Mouse (Mus musculus) spleen, postnatal 14 days (tissue): ENCODE measurements around the gene Olfr108.

Source experiments
- DNase-seq, 2 experiments: peaks; one replicate each; pipeline ENCODE4 v3.0.0; 2021 to 2022; ENCODE audit warnings: low spot score in 2 of 2

Olfr108 gene

DNA sequence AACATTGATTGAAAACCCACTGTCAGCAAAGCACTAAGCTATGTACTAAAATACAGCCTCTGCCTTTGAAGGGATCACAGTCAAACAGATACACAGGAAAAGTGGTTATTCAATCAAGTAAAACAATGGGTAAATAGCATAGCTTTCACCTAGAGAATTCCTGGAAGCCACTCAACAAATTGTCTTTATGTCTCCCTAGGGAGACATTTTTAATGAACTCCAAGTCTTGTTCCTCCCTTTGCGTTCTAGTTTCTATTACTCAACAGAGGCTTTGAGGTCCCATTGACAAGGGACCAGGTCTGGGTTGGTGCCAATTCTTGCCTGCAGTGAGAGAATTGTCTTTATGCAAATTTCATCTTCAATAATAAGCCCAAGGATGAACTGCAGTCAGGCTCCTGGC, at the start of gene Olfr108:
Gene Olfr108 (plus strand): TSS at position 301 of the 400 bp plus-strand sequence.
- no peak for DNase-seq

DNA sequence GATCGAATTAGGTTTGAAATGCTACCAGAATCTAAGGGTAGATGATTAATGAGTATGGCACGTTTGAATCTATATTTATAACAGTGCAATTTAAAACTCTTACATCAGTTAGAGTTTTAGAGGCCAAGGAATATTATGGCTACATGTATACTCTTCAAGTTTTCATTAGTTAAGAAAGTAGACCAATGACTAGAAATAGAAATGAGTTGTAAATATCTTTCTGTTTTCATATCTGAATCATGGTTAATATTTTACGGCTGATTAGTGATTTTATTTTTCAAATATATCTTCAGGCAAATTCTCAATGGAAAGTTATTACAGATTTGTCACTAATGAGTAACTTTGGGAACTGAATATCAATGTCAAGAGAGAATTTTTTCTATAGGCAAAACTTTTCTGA, 46.4 kb upstream of the Olfr108 start, which contains the start of gene Olfr107:
Gene Olfr107 (plus strand): TSS at position 301 of the 400 bp plus-strand sequence.
- DNase-seq = no peak

DNA sequence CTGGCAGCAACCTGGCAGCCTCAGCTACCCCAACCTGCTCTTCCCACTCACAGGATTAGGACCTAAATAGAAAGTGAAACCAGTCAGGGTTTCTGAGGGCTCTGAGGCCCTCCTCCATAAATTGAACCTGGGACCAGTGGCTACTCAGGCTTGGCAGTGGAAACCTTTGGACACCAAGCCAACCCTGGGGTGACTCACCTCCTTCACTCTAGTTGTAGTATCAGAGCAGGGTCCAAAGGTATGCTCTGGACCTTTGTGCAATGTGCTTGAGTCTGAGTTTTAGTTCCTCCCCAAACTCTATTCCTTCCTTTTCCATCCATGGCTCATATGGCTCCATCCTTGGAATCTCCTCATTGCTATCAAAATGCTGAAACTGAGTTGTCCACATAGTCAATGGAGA, 31.9 kb upstream of the Olfr108 start:
- DNase-seq = no peak

DNA sequence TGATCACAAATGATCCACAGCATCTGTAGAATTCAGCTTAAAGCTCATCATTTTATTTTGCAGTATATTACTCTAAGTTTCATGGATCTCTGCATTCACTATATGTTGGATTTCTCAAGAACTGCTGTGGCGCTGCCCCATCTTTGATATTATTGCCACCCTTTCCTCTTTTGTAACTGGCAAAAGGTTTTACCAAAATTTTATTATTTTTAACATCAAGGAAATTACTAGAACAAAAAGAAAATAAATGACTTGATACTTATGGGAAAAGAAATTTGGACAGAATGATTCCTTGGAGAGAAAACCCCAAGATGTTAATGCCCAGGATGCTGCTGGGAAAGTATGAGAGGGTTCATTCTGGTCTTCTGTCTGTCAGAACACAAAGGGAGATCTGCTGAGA, 13.3 kb downstream of the Olfr108 start, which contains the start of gene Olfr109:
Gene Olfr109 (plus strand): TSS at position 301 of the 400 bp plus-strand sequence.
- DNase-seq = no peak

DNA sequence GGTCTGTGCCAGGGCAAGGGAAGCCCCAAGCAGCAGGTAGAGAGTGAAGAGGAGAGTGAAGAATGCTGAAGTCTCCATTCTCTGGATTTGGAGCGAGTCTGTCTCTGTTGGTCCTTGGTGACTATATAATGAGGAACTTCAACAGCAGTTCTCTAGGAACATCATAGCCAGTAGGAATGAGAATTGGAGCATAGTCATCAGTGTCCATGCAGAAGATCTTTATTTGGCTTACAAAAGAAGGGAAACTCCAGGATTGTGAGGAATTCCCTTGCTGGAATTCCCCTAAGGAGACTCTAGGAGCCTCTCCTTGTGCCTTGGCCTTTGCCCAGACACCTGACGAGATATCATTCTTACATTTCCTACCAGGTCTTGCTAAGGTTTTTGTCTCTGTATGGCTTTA, 38.2 kb downstream of the Olfr108 start, which contains the start of gene H2-M2:
Gene H2-M2 (minus strand): TSS at position 101 of the 400 bp plus-strand sequence.
- DNase-seq = no peak

DNA sequence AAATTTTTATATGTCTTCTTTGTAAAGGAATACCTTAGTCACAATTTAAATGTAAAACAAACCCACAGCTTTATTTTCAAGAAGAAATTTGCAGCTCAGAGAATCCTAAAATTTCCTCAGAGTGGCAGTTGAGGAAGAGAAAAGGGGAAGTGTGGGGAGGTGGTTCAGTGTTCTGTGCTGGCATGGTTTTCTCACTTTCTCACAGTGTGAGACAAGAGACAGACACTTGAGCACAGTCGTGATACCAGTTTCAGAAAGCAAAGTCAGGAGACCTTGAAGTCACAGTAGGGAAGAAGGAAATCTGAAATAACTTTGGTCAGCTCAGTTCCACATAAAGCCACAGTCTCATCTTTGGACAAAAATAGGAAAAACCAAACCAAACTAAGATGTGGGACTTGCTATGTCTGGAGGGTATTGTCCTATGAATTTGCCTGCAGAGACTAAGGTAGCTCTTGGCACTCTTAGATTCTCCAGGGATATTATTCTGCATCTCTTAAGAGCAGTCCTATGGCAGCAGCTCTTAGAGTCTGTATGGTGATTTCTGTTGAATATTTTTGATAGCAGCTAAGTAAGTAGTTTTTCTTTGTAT, 46.7 kb downstream of the Olfr108 start, which contains the start of gene Olfr110:
Gene Olfr110 (plus strand): TSS at position 539 of the 589 bp plus-strand sequence.
- no peak for DNase-seq
